Mouse (Mus musculus) liver, postnatal 0 days (tissue): ENCODE measurements at regions not wholly inside any gene's neighbourhood (a gene's known extent, or its start where the extent isn't known, plus 50 kb on each side); places are given as distances from the start of the nearest gene placed in this dataset.

Experiments
- ATAC-seq: fragments of 200-750 bp; cut with Nextera tagmentation; 2 replicates; pipeline ENCODE4 v1.8.0; 2017; ENCODE audit warnings: mild to moderate bottlenecking, moderate library complexity
- DNase-seq: peaks from one replicate; pipeline ENCODE4 v3.0.0-alpha.2; 2016
- H3K27ac ChIP-seq: fragments of 300-500 bp; sonication (generic); 2 replicates; pipeline ENCODE4 v1.5.1; 2014; ENCODE audit warnings: antibody characterized with exemption, moderate library complexity, mild to moderate bottlenecking, low read depth
- H3K27me3 ChIP-seq: fragments of 300-500 bp; sonication (generic); 2 replicates; pipeline ENCODE4 v1.6.1; 2014; ENCODE audit warnings: low read length, control low read depth, mixed read lengths; ENCODE audit not compliant: insufficient read depth
- H3K36me3 ChIP-seq: fragments of 300-500 bp; sonication (generic); replicated peaks from 2 replicates; pipeline ENCODE4 v1.6.1; 2014; ENCODE audit warnings: mild to moderate bottlenecking, control low read depth, low read length, moderate library complexity, mixed read lengths; ENCODE audit not compliant: insufficient read depth
- H3K4me1 ChIP-seq: fragments of 300-500 bp; sonication (generic); 2 replicates; pipeline ENCODE4 v1.6.1; 2014; ENCODE audit warnings: antibody characterized with exemption, mild to moderate bottlenecking, control low read depth; ENCODE audit not compliant: insufficient read depth
- H3K4me2 ChIP-seq: fragments of 300-500 bp; sonication (generic); 2 replicates; pipeline ENCODE4 v1.6.1; 2014; ENCODE audit warnings: low read depth, mild to moderate bottlenecking, low read length, moderate library complexity, mixed read lengths
- H3K4me3 ChIP-seq: fragments of 300-500 bp; sonication (generic); 2 replicates; pipeline ENCODE4 v1.5.1; 2014; ENCODE audit warnings: low read depth, low read length
- H3K9ac ChIP-seq: fragments of 300-500 bp; sonication (generic); replicated peaks from 2 replicates; pipeline ENCODE4 v1.6.1; 2014; ENCODE audit warnings: mild to moderate bottlenecking, moderate library complexity
- H3K9me3 ChIP-seq: fragments of 300-500 bp; sonication (generic); 2 replicates; pipeline ENCODE4 v1.6.1; 2016; ENCODE audit warnings: mild to moderate bottlenecking, control low read depth, low read length, mixed read lengths
- CTCF ChIP-seq: sonication (generic); IDR thresholded peaks from 2 replicates; pipeline ENCODE4 v1.5.1; 2016; ENCODE audit warnings: antibody characterized with exemption, low read depth
- EP300 ChIP-seq: IDR thresholded peaks from 2 replicates; pipeline ENCODE4 v1.6.1; 2016; ENCODE audit warnings: antibody characterized with exemption, low read depth, mild to moderate bottlenecking
- WGBS: fragments of 180-500 bp; shearing (Covaris S2); extraction: QIAGEN DNeasy Blood & Tissue Kit; methylation state at CpG from one replicate; pipeline ENCODE4 v1.1.7; 2014; ENCODE audit not compliant: insufficient replicate concordance; 5-methylcytosine and 5-hydroxymethylcytosine counted together

DNA sequence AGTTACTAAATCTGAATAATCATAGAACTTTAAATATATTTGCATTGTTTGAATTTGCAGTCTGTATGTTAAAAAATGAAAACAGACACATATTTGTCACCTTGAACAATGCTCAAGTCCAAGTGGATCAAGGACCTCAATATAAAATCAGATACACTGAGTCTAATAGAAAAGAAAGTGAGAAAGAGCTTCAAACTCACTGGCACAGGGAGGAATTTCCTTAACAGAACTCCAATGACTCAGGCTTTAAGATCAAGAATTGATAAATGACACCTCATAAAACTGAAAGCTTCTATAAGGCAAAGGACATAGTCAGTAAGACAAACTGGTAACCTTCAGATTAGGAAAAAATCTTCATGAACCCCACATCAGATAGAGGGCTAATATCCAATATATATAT, 161.8 kb upstream of the Cdh9 start:
- H3K4me1 ChIP-seq, result no peaks in the 10 kb centered on the region
- TF ChIP-seq EP300, result no peak
- H3K4me2 ChIP-seq, result no peak overlapping the region
- H3K4me3 ChIP-seq, result no peak overlapping the region
- ATAC-seq, result no peak
- no peak for DNase-seq
- H3K9me3 ChIP-seq, result no peaks in the 10 kb centered on the region
- no peaks in the 10 kb centered on the region for H3K36me3 ChIP-seq
- H3K27me3 ChIP-seq, result no peaks in the 10 kb centered on the region
- H3K27ac ChIP-seq, result no peak overlapping the region
- no peak overlapping the region for H3K9ac ChIP-seq

DNA sequence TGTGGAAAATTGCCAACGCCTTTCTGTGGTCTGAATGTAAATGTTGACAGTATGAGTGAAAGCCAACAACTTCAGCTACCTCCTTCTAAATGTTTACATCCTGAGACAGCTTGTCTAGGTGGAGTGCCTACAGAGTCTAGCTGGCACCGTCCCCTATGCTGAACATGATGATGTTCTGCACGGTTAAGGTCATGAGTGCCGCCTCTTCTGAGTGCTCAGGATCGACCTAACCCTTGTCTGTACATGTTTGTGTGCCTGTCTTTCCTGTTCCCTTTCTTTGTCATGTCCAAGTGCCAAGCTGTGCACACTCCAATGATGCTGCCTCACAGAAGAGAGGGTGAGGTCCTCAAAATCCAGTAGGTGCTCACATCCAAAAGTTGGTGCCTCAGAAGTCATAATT, 111.7 kb upstream of the Cdh9 start:
- H3K27ac ChIP-seq, result no peak overlapping the region
- H3K4me2 ChIP-seq, result no peak overlapping the region
- no peak for DNase-seq
- H3K4me3 ChIP-seq, result no peak overlapping the region
- no peak for ATAC-seq
- 59% methylated on average over 5 of the region's 5 CpGs for WGBS
- no peaks in the 10 kb centered on the region for H3K36me3 ChIP-seq
- H3K9ac ChIP-seq, result no peak overlapping the region
- no peaks in the 10 kb centered on the region for H3K27me3 ChIP-seq
- no peaks in the 10 kb centered on the region for H3K4me1 ChIP-seq
- no peak for TF ChIP-seq CTCF
- no peak for TF ChIP-seq EP300
- no peaks in the 10 kb centered on the region for H3K9me3 ChIP-seq

DNA sequence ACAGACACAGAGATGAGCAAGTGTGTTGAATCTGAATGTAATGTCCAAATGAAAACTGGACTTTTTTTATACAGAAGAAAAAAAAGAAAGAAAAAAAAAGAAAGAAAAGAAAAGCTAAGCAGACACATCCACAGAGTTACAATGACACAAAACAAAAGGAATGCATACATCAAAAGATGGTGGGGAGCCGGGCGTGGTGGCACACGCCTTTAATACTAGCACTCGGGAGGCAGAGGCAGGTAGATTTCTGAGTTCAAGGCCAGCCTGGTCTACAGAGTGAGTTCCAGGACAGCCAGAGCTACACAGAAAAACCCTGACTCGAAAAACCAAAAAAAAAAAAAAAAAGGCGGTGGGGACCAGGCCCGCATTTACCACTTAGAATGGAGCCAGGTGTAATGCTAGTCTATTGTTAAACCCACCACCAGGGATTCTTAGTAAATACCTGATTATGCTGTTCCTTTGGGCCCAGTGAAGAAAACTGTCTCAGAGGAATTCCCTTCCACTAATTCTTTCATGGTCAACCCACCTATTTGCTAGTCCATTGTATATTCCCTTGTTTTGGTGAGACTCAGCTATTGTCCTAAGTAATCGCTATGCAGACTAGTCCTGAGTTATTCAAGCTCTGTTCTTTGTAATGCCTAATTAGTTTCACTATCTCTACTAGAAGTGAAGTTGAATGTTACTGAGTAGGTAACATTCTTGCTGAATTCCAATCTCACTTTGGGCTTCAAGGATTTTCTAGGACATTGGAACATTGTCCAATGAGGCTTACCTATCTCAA, 99.0 kb upstream of the Cdh9 start:
- WGBS, result 83% methylated on average over 7 of the region's 8 CpGs
- Histone ChIP-seq H3K9me3 (no peaks in the 10 kb centered on the region), H3K4me1 (no peaks in the 10 kb centered on the region), H3K4me2 (no peak overlapping the region), H3K27me3 (no peaks in the 10 kb centered on the region), H3K36me3 (no peaks in the 10 kb centered on the region), H3K9ac (no peak overlapping the region), H3K27ac (no peak overlapping the region), H3K4me3 (no peak overlapping the region)
- ATAC-seq, result no peak
- DNase-seq, result no peak
- TF ChIP-seq CTCF, result no peak
- TF ChIP-seq EP300, result no peak

DNA sequence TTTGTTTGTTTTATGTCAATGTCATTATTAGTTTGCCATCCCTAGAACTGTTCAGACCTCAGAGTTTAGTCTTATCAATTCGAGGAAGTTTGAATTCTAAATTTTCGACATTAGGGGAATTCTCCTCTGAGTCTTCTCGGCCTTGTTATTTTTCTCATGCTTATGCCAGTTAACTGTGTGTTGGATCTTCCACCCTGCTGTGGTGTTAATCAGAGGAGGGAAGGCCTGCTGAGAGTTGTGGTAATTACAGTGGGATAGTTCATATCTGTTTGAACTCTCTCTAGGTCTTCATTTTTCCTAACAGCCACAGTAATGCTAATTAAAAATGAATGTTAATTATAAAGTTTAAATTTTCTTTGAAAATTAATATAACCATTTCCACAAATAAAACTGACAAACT, 88.9 kb upstream of the Cdh9 start:
- no peak overlapping the region for H3K4me3 ChIP-seq
- H3K4me1 ChIP-seq, result no peaks in the 10 kb centered on the region
- no peaks in the 10 kb centered on the region for H3K27me3 ChIP-seq
- H3K27ac ChIP-seq, result no peak overlapping the region
- WGBS, result 42% methylated on average over 3 of the region's 3 CpGs
- no peaks in the 10 kb centered on the region for H3K36me3 ChIP-seq
- no peak overlapping the region for H3K4me2 ChIP-seq
- TF ChIP-seq EP300 (no peak), CTCF (no peak)
- H3K9ac ChIP-seq, result no peak overlapping the region
- DNase-seq (no peak), ATAC-seq (no peak)
- H3K9me3 ChIP-seq, result no peaks in the 10 kb centered on the region

DNA sequence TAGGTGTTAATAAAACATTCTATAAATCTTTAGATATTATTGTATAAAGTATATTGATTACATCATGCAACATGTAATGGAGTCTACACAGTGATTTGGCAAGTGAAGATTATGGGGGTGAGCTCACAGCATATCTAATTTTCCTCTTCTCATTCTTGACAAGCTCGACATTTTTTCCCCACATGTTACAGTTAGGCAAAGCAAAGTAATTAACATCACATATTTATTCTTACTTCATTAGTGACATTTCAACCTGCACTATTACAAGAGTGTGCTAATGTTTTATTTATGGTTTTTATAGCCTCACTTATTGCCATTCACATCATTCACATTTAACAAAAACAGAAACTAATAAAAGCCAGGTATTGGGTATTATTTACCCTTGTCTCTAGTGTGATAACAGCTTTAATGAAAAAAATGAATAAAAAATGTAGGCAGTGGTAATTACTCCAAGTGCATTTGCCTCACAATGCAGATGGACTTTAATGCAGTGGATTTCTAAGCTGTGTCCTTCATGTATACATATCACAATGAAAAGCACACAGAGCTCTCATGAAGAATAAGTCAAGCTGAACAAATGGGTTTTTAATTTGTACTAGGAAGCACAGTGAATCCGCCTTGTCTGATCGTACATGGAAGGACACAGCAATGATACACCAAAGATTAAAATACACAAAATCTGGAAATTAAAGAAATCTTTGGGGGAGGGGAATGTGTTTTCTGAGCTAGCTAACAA, 75.5 kb upstream of the Cdh9 start:
- Histone ChIP-seq H3K4me1 (no peaks in the 10 kb centered on the region), H3K4me2 (no peak overlapping the region), H3K27me3 (no peaks in the 10 kb centered on the region), H3K36me3 (no peaks in the 10 kb centered on the region), H3K9ac (no peak overlapping the region), H3K27ac (no peak overlapping the region), H3K4me3 (no peak overlapping the region), H3K9me3 (no peaks in the 10 kb centered on the region)
- no peak for ATAC-seq
- no peak for DNase-seq
- no peak for TF ChIP-seq EP300
- no peak for TF ChIP-seq CTCF
- WGBS, result 76% methylated on average over 3 of the region's 3 CpGs

DNA sequence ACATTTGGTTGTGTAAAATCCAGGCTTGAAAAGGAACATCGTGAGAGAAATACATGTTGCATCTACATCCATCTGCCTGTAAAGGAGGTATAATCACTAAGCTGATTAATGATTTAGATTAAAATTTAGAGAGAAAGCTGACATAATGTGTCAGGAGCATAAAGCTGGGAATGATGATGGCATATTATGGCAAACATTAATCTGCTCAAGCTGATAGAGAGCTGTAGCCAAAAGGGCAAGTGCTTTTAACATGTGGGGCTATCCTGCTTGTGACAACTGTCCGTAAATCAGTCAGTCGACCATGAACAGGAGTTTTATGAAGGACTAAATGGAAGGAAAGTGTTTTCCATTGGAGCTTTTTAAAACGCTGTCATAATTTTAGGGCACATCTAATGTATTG, 74.9 kb upstream of the Cdh9 start:
- DNase-seq (no peak), ATAC-seq (no peak)
- Histone ChIP-seq H3K4me3 (no peak overlapping the region), H3K4me2 (no peak overlapping the region), H3K9ac (no peak overlapping the region), H3K27me3 (no peaks in the 10 kb centered on the region), H3K9me3 (no peaks in the 10 kb centered on the region), H3K36me3 (no peaks in the 10 kb centered on the region), H3K4me1 (no peaks in the 10 kb centered on the region), H3K27ac (no peak overlapping the region)
- WGBS, result 80% methylated on average over 4 of the region's 4 CpGs
- no peak for TF ChIP-seq CTCF
- TF ChIP-seq EP300, result no peak
